Mouse (Mus musculus) bone marrow macrophage, adult 2 months (primary cell): ENCODE data around the gene Emp3. TPM values are rescaled to one million over a fixed set of nuclear protein-coding genes. Genes with fewer than 3 reads are reported as not detected.

Experiments
- H3K27ac ChIP-seq: 2 replicates; pipeline ENCODE4 v1.5.1; 2012; ENCODE audit warnings: low read depth, low read length; ENCODE audit not compliant: insufficient read depth
- H3K4me1 ChIP-seq: 2 replicates; pipeline ENCODE4 v1.6.1; 2012; ENCODE audit warnings: low read length; ENCODE audit not compliant: control insufficient read depth, insufficient read depth
- H3K4me3 ChIP-seq: 2 replicates; pipeline ENCODE4 v1.5.1; 2012; ENCODE audit warnings: mild to moderate bottlenecking, low read length, moderate library complexity; ENCODE audit not compliant: insufficient read depth
- CTCF ChIP-seq: IDR thresholded peaks from 2 replicates; pipeline ENCODE4 v1.5.1; 2012; ENCODE audit warnings: low read depth, mild to moderate bottlenecking, low read length, moderate library complexity
- POLR2A ChIP-seq: IDR thresholded peaks from 2 replicates; pipeline ENCODE4 v1.6.1; 2012; ENCODE audit warnings: mild to moderate bottlenecking, low read depth, low read length, borderline replicate concordance
- polyA plus RNA-seq: library from polyadenylated mRNA; stranded (reverse); fragments of >200 nt; gene quantifications from 2 replicates; pipeline ENCODE4 v1.2.4, GENCODE M21; 2012; ENCODE audit not compliant: missing spikeins, insufficient read depth, insufficient read length

The Emp3 gene
- polyA plus RNA-seq, 1 experiment: 697 TPM

DNA sequence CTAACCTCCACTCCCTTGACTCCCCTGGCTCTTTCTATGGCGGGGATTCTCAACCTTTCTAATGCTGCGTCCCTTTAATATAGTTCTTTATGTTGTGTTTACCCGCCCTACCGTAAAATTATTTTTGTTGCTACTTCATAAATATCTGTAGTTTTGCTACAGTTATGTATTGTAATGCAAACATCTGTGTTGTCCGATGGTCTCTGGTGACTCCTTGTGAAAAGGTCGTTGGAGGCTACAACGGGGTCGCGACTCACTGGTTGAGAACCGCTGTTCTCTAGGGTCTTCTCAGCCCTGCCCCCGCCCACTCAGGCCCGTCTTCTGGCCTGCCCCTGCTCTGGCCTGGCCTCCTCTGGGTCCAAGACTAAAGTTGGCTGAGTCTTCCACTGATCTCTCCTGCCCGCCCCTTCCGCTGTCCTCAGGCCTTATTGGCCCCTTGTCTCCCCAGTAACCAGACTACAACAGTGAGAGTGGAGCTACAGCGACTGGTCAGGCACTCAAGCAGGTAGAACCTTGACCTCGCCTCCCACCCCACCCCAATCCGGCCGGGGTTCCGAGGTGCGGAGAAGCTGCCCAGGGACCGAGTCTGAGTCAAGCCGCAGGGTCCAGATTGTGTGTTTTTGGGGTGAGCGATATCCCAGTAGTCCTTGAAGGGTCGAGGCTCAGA is 2.7 kb upstream of the Emp3 start, which contains the start of gene Ccdc114:
Gene Ccdc114 (plus strand): TSS at position 311 of the 667 bp plus-strand sequence.
- TF ChIP-seq CTCF (no peak), POLR2A (no peak)
- Histone ChIP-seq H3K27ac (peak within 1 kb of the TSS; percentile 97), H3K4me1 (peaks cover 15% of the 10 kb centered on the region), H3K4me3 (peak within 1 kb of the TSS; percentile 67)

DNA sequence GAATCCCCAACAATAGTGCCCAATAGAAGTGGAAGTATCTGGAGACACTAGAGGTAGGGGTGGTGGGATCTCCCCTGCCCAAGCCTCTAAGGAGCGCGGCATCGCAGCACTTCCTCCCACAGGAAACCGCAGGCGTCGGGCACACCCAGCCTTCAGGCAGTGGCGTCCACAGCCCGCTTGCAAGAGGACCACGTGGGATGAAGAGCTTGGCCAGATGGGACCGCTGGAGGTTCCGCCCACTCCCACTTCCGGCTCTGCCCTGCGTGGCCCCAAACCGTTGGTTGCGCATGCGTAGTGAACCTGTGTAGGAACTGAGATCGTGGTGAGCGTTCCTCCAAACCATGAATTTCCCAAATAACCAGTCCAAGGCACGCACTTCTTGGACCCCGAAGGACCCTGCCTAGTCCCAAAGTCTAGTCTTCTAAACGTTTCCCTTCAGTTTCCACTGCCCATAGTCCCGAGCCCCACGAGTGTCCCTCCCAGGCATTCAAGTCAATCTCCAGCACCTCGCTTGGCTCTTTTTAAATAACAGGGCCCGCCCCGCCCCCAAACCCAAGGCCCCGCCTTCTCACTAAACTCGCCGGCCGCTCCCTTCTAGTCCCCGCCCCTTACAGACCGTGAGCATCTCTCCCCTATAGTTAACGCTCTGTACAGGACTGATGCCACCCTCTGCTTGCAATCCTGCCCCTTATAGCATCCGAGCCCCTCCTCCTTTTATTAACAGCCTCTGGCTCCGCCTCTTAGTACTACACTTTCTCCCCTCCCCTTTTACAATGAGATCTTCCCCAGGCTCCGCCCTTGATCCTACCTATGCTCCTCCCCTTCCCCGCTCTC is 1.9 kb upstream of the Emp3 start:
- TF ChIP-seq CTCF (no peak), POLR2A (peak; percentile 89; the same call in 1 of the 2 replicates)
- Histone ChIP-seq H3K27ac (peak overlapping the region; percentile 97), H3K4me1 (peaks cover 17% of the 10 kb centered on the region), H3K4me3 (peak overlapping the region; percentile 67)

DNA sequence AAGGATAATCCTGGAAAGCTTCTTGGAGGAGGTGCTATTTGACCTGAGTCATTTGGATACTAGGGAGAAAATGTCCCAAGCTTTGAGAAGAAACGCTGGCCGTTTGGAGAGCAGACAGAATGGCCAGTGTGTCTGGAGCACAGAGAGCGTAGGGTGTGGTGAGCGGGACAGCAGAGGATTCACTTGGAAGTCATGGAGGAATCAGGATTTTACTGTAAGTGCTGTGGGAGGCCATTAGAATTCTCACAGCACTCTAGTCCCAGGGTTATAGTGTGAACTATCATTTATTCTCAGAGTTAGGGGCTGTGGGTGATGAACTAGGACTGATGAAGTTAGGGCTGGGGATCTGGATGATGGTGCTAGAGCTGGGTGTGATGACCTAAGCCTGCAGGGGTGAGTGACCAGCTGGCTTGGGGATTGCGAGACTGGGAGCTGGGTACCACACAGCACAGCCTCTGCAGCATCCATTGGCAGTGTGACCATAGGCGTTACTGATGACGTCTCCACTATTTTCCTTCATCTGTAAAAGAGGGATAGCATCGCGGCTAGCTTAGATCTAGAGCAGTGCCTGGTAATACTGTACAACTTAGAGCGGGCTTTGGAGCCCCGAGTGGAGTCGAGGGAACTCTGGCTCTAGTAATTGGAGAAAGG is 871 bp upstream of the Emp3 start:
- TF ChIP-seq POLR2A: no peak
- no peak for TF ChIP-seq CTCF
- H3K27ac ChIP-seq: peak overlapping the region; percentile 95
- H3K4me1 ChIP-seq: peaks cover 23% of the 10 kb centered on the region
- H3K4me3 ChIP-seq: peak overlapping the region; percentile 19; the same call in 1 of the 2 replicates

DNA sequence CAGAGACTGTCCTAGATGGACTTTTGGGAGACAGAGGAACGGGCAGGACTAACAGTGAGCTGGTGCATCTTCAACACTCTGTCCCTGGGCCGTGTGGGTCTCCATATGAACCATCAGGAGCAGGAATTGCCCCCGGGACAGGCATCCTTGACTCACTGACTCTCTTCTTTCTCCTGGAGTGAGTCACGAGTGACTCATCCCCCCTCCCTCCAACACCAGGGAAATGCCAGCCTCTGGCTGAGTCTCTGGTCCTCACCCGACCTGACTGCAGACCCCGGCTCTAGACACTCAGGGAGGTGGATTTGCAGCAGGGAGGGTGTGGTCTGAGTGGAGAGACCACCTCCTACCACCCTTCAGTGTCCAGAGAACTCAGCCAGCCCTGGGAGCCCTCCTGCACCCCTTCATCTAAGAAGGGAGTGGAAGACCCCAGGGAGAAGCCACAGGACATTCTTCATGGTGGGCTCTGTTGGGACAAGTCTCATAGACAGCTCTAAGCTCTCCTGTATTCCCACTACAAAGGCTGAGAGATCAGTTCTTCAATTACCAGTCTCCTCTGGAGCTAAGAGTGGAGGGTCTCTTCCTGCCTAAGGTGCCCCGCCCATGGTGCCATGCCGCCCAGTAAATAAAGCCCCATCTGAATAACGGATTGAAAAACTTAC is 492 bp downstream of the Emp3 start:
- H3K4me1 ChIP-seq: peaks cover 26% of the 10 kb centered on the region
- peak overlapping the region; percentile 95 for H3K27ac ChIP-seq
- TF ChIP-seq POLR2A: no peak
- no peak for TF ChIP-seq CTCF
- peak overlapping the region; percentile 82 for H3K4me3 ChIP-seq

DNA sequence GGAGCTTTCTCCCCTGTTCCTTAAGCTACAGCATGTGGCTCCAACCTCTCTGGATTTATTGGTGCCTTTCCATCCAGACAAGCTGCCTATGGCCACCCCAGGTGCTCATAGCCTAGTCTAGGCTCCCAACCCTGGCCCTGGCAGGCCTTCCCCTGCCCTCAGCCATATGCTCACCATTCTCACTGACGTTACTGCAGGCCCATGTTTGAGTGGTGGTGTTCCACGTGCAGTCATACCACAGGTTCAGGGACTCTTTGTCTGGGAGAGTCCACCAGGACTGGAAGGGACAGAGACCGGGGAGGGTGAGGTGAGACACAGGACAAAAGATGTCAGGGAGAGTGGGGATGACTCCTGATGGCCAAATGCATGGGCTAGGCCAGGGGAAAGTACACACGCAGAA is 1.4 kb downstream of the Emp3 start:
- Histone ChIP-seq H3K4me1 (peaks cover 26% of the 10 kb centered on the region), H3K27ac (peak overlapping the region; percentile 95), H3K4me3 (peak overlapping the region; percentile 82)
- no peak for TF ChIP-seq POLR2A
- no peak; the same call in 1 of the 2 replicates for TF ChIP-seq CTCF

DNA sequence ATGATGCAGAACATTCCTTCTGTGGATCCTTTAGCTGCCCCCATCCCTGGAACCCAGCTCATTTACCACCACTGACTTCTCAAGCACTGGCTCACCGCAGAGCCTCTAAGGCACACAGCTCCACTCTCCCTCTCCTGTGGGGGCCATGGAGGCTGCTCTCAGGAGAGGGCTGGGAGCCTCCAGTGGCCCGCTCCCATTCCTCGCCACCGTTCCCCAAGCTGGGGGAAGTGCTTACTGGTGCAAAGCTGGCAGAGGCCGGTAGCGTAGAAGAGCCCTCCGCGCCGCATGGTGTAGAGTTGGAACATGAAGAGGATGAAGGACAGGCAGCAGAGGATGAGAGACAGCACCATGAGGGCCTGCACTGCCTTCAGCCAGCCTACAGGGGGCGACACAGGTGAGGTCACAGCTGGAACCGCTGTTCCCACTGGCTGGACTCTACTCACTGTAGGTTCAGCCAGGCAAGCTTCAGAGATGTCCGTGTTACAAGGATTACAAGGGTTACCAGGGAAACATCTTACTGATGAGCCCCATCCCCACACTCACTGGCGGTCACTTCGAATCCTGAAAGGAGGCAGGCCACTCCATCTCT is 2.0 kb downstream of the Emp3 start:
- peaks cover 26% of the 10 kb centered on the region for H3K4me1 ChIP-seq
- TF ChIP-seq POLR2A (no peak), CTCF (peak; percentile 62)
- H3K4me3 ChIP-seq: peak overlapping the region; percentile 82
- no peak overlapping the region for H3K27ac ChIP-seq

DNA sequence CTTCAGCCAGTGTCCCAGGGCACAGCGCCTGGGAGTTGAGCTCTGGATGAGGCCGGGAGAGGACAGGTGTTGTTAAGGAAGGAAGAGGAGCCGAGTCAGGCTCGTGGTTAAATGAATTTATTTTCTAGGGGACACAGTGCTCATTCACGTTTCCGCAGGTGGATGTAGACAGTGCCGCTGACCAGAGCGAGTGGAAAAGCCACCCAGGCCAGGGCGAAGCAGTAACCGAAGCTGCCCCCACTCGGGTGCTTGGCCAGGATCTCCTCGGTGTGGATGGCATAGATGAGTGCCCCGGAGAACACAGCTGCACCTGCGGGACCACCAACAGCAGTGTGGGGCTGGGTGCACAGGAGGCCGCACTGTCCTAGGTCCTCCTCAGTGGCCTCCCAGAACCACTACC is 3.3 kb downstream of the Emp3 start:
- TF ChIP-seq POLR2A (no peak), CTCF (no peak)
- no peak overlapping the region for H3K4me3 ChIP-seq
- peaks cover 26% of the 10 kb centered on the region for H3K4me1 ChIP-seq
- H3K27ac ChIP-seq: no peak overlapping the region

DNA sequence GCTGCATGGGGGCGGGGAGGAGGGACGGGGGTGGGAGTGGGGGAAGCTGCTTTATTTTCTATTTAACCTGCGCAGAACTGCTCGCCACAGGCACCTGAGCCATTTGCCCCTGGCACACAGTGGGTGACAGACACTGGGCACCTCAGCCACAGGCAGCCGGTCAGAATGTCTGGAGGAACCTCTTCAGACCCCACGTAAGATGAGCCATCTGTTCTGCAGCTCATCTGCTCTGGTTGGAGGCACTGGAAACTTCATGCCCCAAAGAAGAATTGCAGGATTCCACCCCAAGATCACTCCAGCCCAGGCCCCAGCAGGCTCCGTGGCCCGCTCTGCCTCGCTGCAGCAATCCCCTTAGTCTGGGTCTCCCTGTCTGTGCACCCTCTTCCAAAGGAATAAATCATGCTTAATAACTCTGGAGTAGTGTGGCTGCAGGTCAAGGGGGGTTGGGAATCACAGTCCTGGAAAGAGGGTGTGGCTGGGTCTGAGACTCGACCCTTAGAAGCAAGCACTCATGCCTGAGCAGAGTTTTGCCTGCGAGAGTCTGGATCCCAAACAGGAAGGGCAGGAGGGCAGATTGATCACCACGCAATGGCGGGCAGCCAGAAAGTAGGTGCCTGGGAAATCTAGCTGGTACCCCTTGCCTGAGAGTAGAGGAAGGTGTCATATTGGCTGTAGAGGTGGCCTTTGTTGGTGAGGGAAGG is 4.0 kb downstream of the Emp3 start:
- no peak for TF ChIP-seq CTCF
- TF ChIP-seq POLR2A: no peak
- no peak overlapping the region for H3K4me3 ChIP-seq
- peaks cover 20% of the 10 kb centered on the region for H3K4me1 ChIP-seq
- H3K27ac ChIP-seq: no peak overlapping the region
